Mouse (Mus musculus): ENCODE data around the gene Padi3. TPM values are rescaled to one million over a fixed set of nuclear protein-coding genes. Genes with fewer than 3 reads are reported as not detected.

Padi3 gene
- polyA plus RNA-seq, 1 experiment from 2014 or later: not detected

DNA sequence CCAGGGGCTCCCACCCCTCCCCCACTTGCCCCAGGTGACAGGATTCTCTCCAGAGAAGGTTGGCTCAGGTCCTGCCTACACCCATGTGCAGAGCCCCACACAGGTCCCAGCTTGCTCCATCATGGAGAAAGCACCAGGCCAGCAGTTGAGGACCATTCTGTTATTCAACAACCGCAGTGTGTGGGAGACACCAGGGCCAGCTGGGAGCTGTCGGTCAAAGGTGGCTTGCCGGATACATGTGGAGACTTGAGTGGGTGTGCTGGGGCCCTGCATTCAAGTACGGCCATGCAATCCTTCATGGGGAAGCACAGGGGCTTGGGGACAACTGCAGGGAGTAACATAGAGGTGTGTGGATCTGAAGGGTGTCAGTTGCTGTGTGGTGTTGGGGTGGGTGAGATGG lies 21.4 kb upstream of the Padi3 start:
- Histone ChIP-seq H3K36me3 (ENCODE audit: control insufficient read depth, insufficient read depth, low read length) (no peaks in the 10 kb centered on the region), H3K27me3 (ENCODE audit: control insufficient read depth, insufficient read depth, low read length) (no peaks in the 10 kb centered on the region), H3K4me3 (replicated peaks; ENCODE audit: low read depth, low read length) (no peak overlapping the region), H3K9ac (replicated peaks; ENCODE audit: low read length) (no peak overlapping the region), H3K4me1 (ENCODE audit: control insufficient read depth, insufficient read depth, low read length) (peaks cover 14% of the 10 kb centered on the region; the same call in 1 of the 2 replicates), H3K9me3 (ENCODE audit: control insufficient read depth, low read length) (no peaks in the 10 kb centered on the region), H3K27ac (replicated peaks; ENCODE audit: low read depth, low read length) (no peak overlapping the region), H3K4me2 (ENCODE audit: low read length) (no peak overlapping the region)
- ATAC-seq (ENCODE audit: low FRiP score, low TSS enrichment) (no peak), DNase-seq (no peak)
- 91% methylated on average over 4 of the region's 4 CpGs for WGBS

DNA sequence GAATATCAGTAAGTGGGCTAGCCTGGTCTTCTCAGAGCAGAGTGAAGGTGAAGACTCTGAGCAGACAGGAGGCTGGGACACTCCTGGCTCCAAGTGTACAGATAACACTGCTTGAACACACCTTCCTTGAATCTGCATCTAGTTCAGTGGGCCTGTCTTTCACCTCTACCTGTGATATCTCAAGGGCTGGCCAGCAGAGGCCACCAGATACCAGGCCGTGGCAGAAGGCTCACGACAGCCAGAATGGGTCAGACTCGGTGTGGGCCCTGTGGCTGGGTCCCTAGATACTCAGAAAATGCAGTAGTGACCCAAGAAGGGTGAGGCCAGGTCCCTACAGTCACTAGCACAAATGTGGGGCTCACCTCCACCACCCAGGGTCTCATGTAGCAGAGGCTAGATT lies 16.8 kb upstream of the Padi3 start:
- Histone ChIP-seq H3K9me3 (ENCODE audit: control insufficient read depth, low read length) (0 out of 2 replicates have a peak, but pooled peaks cover 4% of the 10 kb centered on the region), H3K4me3 (replicated peaks; ENCODE audit: low read depth, low read length) (no peak overlapping the region), H3K27me3 (ENCODE audit: control insufficient read depth, insufficient read depth, low read length) (no peaks in the 10 kb centered on the region), H3K9ac (replicated peaks; ENCODE audit: low read length) (no peak overlapping the region), H3K4me2 (ENCODE audit: low read length) (no peak overlapping the region), H3K4me1 (ENCODE audit: control insufficient read depth, insufficient read depth, low read length) (no peaks in the 10 kb centered on the region), H3K36me3 (ENCODE audit: control insufficient read depth, insufficient read depth, low read length) (no peaks in the 10 kb centered on the region), H3K27ac (replicated peaks; ENCODE audit: low read depth, low read length) (no peak overlapping the region)
- no peak for DNase-seq
- no peak for ATAC-seq (ENCODE audit: low FRiP score, low TSS enrichment)
- WGBS: 56% methylated on average over 3 of the region's 3 CpGs

DNA sequence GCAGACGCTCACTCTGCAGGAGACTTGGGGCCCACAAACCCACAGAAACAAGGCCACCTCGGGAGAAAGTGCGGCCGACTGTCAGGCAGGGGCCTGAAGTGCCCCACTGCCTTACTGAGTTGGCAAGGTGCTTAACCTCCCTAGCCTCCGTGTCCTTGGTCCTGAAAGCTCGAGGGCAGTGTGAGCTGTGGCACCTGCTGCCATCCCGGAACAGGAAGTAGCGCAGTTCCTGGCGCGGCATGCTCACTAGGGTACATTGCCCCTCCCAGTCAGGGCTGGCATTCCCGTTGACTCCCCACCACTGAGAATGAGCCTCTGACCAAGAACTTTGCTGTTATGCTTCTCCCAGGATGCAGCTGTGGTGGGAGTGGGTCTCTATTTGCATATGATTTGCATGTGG lies 15.5 kb upstream of the Padi3 start:
- no peak overlapping the region for H3K4me3 ChIP-seq (replicated peaks; ENCODE audit: low read depth, low read length)
- H3K9me3 ChIP-seq (ENCODE audit: control insufficient read depth, low read length): 0 out of 2 replicates have a peak, but pooled peaks cover 4% of the 10 kb centered on the region
- DNase-seq (no peak), ATAC-seq (ENCODE audit: low FRiP score, low TSS enrichment) (no peak)
- WGBS: 59% methylated on average over 11 of the region's 11 CpGs
- H3K4me2 ChIP-seq (ENCODE audit: low read length): no peak overlapping the region
- H3K36me3 ChIP-seq (ENCODE audit: control insufficient read depth, insufficient read depth, low read length): no peaks in the 10 kb centered on the region
- no peak overlapping the region for H3K27ac ChIP-seq (replicated peaks; ENCODE audit: low read depth, low read length)
- no peaks in the 10 kb centered on the region for H3K4me1 ChIP-seq (ENCODE audit: control insufficient read depth, insufficient read depth, low read length)
- no peaks in the 10 kb centered on the region for H3K27me3 ChIP-seq (ENCODE audit: control insufficient read depth, insufficient read depth, low read length)
- H3K9ac ChIP-seq (replicated peaks; ENCODE audit: low read length): no peak overlapping the region

DNA sequence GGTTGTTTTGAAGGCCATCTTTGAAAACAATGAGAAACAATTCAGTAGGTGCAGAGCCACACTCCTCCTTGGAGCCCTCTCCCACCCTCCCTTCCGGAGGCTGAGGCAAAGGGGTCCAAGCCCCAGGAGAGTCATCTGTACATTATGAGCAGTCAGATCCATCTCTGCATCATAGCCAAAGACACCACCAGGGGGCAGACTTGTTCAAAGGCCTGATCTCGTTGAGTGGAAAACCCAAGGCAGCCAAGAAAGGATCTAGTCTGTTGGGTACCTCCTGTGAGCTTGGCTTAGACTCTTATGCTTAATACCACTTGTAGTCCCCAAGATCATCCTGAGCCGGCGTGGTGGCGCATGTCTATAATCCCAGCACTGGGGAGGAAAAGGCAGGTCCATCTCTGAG lies 11.5 kb upstream of the Padi3 start:
- WGBS: 72% methylated on average over 5 of the region's 5 CpGs
- H3K27ac ChIP-seq (replicated peaks; ENCODE audit: low read depth, low read length): no peak overlapping the region
- H3K36me3 ChIP-seq (ENCODE audit: control insufficient read depth, insufficient read depth, low read length): no peaks in the 10 kb centered on the region
- H3K4me3 ChIP-seq (replicated peaks; ENCODE audit: low read depth, low read length): no peak overlapping the region
- no peak for ATAC-seq (ENCODE audit: low FRiP score, low TSS enrichment)
- H3K9ac ChIP-seq (replicated peaks; ENCODE audit: low read length): no peak overlapping the region
- H3K4me1 ChIP-seq (ENCODE audit: control insufficient read depth, insufficient read depth, low read length): no peaks in the 10 kb centered on the region
- no peaks in the 10 kb centered on the region for H3K27me3 ChIP-seq (ENCODE audit: control insufficient read depth, insufficient read depth, low read length)
- 0 out of 2 replicates have a peak, but pooled peaks cover 4% of the 10 kb centered on the region for H3K9me3 ChIP-seq (ENCODE audit: control insufficient read depth, low read length)
- H3K4me2 ChIP-seq (ENCODE audit: low read length): no peak overlapping the region
- peak; percentile 66 for DNase-seq

DNA sequence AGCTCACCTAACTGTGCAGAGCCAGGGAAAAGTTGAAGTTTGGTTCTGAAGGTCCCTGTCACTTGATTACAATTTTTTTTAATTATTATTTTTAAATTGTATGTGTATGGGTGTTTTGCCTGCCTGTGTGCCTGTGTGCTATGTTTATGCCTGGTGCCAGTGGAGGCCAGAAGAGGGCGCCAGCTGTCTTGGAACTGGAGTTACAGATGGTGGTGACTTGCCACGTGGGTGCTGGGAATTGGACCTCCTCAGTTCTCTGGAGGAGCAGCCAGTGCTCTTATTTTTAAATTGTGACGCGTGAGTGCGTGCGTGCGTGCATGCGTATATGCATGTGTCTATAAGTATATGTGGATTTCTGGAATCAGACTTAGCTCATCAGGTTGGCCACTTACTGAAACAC lies 7.0 kb upstream of the Padi3 start:
- Histone ChIP-seq H3K4me3 (replicated peaks; ENCODE audit: low read depth, low read length) (no peak overlapping the region), H3K36me3 (ENCODE audit: control insufficient read depth, insufficient read depth, low read length) (no peaks in the 10 kb centered on the region), H3K27me3 (ENCODE audit: control insufficient read depth, insufficient read depth, low read length) (no peaks in the 10 kb centered on the region), H3K9me3 (ENCODE audit: control insufficient read depth, low read length) (no peaks in the 10 kb centered on the region), H3K9ac (replicated peaks; ENCODE audit: low read length) (no peak overlapping the region), H3K4me2 (ENCODE audit: low read length) (no peak overlapping the region), H3K27ac (replicated peaks; ENCODE audit: low read depth, low read length) (no peak overlapping the region), H3K4me1 (ENCODE audit: control insufficient read depth, insufficient read depth, low read length) (0 out of 2 replicates have a peak, but pooled peaks cover 5% of the 10 kb centered on the region)
- ATAC-seq (ENCODE audit: low FRiP score, low TSS enrichment) (no peak), DNase-seq (no peak)
- WGBS: 92% methylated on average over 8 of the region's 8 CpGs

DNA sequence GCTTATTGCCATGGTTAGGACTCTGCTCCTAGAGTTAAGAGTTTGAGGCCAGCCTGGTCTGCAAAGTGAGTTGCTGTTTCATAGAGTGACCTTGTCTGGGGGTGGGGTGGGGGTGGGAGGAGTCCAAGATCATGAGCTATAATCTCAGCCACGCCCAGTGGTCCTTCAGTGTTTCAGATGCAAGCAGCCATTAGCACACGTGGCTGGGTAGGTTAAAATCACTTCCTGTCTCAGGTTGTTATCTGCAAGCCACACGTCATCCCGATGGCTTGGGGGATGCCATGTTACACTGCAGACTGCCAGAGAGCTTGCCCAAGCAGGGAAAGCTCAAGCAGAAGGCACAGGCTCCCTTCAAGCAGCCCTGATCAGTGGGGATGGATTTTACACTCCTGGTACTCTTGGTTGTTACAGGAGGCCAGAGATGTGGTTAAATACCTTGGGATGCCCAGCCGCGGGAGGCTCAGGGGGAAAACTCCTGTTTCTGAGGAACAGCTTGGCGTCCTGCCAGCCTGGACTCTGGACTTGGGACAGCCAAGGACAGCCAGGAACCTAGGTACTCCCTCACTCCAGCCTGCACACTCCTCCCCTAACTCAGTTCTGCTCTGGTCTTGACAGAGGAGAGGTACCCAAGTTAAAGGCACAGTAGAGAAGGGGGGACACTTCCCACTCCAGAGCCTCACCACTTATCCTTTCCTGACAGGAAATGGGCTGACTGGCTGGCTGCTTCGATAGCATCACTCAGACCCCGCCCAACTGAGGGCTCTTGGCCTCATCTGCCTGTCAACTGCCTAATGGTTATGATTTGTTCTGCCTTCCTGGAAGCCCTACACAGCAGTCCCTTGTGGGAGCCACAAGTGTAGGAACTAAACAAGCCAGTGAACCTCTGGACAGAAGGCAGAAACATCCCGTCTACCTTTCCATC lies 5.8 kb upstream of the Padi3 start:
- Histone ChIP-seq H3K4me2 (ENCODE audit: low read length) (no peak overlapping the region), H3K9ac (replicated peaks; ENCODE audit: low read length) (no peak overlapping the region), H3K27ac (replicated peaks; ENCODE audit: low read depth, low read length) (no peak overlapping the region), H3K9me3 (ENCODE audit: control insufficient read depth, low read length) (no peaks in the 10 kb centered on the region), H3K4me3 (replicated peaks; ENCODE audit: low read depth, low read length) (no peak overlapping the region), H3K4me1 (ENCODE audit: control insufficient read depth, insufficient read depth, low read length) (0 out of 2 replicates have a peak, but pooled peaks cover 5% of the 10 kb centered on the region), H3K27me3 (ENCODE audit: control insufficient read depth, insufficient read depth, low read length) (no peaks in the 10 kb centered on the region), H3K36me3 (ENCODE audit: control insufficient read depth, insufficient read depth, low read length) (no peaks in the 10 kb centered on the region)
- 63% methylated on average over 10 of the region's 10 CpGs for WGBS
- ATAC-seq (ENCODE audit: low FRiP score, low TSS enrichment): no peak
- DNase-seq: no peak

DNA sequence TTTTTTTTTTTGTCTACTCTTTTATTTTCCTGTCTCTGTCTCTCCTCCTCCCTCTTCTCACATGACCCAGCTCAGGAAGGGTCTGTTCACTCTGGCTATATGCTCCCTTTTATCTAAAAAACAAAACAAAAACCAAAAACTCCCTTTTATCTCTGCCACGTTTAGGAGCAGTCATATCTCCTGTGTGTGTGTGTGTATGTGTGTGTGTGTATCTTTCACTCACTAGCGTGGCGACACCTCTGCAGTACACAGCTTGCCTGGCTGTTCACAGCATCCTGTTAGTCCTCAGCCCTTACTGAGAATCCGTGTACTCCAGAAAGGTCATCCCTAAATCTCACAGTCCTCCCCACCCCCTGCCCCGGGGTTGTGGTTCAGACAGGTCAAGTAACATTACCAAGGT lies 5.0 kb upstream of the Padi3 start:
- H3K27ac ChIP-seq (replicated peaks; ENCODE audit: low read depth, low read length): no peak overlapping the region
- no peak overlapping the region for H3K4me3 ChIP-seq (replicated peaks; ENCODE audit: low read depth, low read length)
- H3K4me2 ChIP-seq (ENCODE audit: low read length): no peak overlapping the region
- H3K36me3 ChIP-seq (ENCODE audit: control insufficient read depth, insufficient read depth, low read length): no peaks in the 10 kb centered on the region
- H3K27me3 ChIP-seq (ENCODE audit: control insufficient read depth, insufficient read depth, low read length): no peaks in the 10 kb centered on the region
- no peak overlapping the region for H3K9ac ChIP-seq (replicated peaks; ENCODE audit: low read length)
- H3K4me1 ChIP-seq (ENCODE audit: control insufficient read depth, insufficient read depth, low read length): 0 out of 2 replicates have a peak, but pooled peaks cover 5% of the 10 kb centered on the region
- H3K9me3 ChIP-seq (ENCODE audit: control insufficient read depth, low read length): no peaks in the 10 kb centered on the region
- 78% methylated on average over 5 of the region's 5 CpGs for WGBS
- ATAC-seq (ENCODE audit: low FRiP score, low TSS enrichment): no peak
- no peak for DNase-seq

DNA sequence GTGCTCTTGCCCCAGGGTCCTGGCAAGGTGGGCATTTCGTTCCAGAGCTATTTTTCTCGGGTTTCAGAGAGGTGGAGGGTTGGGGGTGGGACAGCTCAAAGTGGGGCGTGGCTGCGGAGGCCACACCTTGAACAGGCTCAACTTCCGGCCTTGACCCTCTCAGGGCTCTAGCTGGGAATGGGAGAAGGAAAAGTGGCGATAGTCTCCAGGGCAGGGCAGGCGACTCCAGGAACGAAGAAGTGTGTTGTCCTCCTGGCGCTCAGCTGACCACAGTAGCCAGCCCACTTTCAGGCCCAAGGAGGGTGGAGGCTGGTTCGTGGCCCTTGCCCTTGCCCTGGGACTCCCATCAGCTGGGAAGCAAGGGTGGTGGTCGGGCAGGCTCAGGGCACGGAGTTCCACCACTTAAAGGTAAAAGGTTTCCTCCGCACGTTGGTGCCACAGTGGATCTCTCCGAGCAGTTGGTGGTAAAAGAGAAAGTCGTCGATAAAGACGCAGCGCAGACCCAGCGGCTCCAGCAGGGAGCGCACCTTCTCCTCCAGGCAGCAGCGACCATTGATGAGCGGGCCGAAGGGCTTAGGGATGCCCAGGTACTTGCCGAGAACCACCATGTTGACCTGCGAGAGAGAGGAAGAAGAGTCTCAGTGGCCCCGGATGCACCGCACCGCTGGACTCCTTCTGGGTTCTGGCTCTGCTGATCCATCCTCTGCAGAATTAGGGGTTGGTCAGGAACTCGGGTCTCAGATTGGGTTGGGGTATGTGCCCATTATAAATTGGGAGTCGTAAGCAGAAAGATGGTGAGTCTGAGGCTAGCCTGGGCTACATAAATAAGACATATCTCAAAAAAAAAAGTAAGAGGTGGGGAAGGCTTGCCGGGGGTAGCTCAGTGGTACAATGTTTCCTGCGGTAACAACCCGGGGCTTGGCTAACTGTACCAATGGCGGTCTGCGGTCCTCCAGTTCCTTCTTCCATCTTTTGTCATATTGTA lies 4.1 kb upstream of the Padi3 start:
- no peak overlapping the region for H3K9ac ChIP-seq (replicated peaks; ENCODE audit: low read length)
- H3K9me3 ChIP-seq (ENCODE audit: control insufficient read depth, low read length): no peaks in the 10 kb centered on the region
- WGBS: 25% methylated on average over 36 of the region's 36 CpGs
- H3K4me3 ChIP-seq (replicated peaks; ENCODE audit: low read depth, low read length): no peak overlapping the region
- DNase-seq (peak; percentile 40), ATAC-seq (ENCODE audit: low FRiP score, low TSS enrichment) (no peak)
- H3K27ac ChIP-seq (replicated peaks; ENCODE audit: low read depth, low read length): no peak overlapping the region
- H3K4me2 ChIP-seq (ENCODE audit: low read length): peak overlapping the region; percentile 32
- H3K36me3 ChIP-seq (ENCODE audit: control insufficient read depth, insufficient read depth, low read length): no peaks in the 10 kb centered on the region
- 0 out of 2 replicates have a peak, but pooled peaks cover 5% of the 10 kb centered on the region for H3K4me1 ChIP-seq (ENCODE audit: control insufficient read depth, insufficient read depth, low read length)
- no peaks in the 10 kb centered on the region for H3K27me3 ChIP-seq (ENCODE audit: control insufficient read depth, insufficient read depth, low read length)
